Mouse (Mus musculus) CH12.LX (cell line): ENCODE results near the gene Smox. TPM values are rescaled to one million over a fixed set of nuclear protein-coding genes. Genes with fewer than 3 reads are reported as not detected.

ENCODE experiments used
- DNase-seq: peaks from one replicate; pipeline ENCODE4 v3.0.0-alpha.2; 2013; ENCODE audit errors: extremely low read depth
- H3K27ac ChIP-seq: 2 replicates; pipeline ENCODE4 v1.5.1; 2012; ENCODE audit warnings: low read depth, mild to moderate bottlenecking, control low read depth, moderate library complexity; ENCODE audit not compliant: insufficient read depth
- H3K27me3 ChIP-seq: replicated peaks from 2 replicates; pipeline ENCODE3; 2012; ENCODE audit warnings: inconsistent platforms
- H3K36me3 ChIP-seq, 2 experiments: replicated peaks in 1 of 2; 2 replicates each; pipeline versions ENCODE3 to v1.6.1; 2012; ENCODE audit warnings: inconsistent platforms in 1 of 2, low read length in 1 of 2, mild to moderate bottlenecking in 1 of 2, mixed read lengths in 1 of 2, moderate library complexity in 1 of 2; ENCODE audit not compliant: control insufficient read depth in 1 of 2, insufficient read depth in 1 of 2
- H3K4me1 ChIP-seq, 2 experiments: 2 replicates each; pipeline ENCODE4 v1.6.1; 2012; ENCODE audit warnings: inconsistent platforms in 1 of 2, moderate library complexity in 1 of 2; ENCODE audit not compliant: insufficient read depth in 2 of 2, control insufficient read depth in 1 of 2
- H3K4me2 ChIP-seq: 2 replicates; pipeline ENCODE4 v1.6.1; 2012; ENCODE audit warnings: low read depth, mild to moderate bottlenecking, control low read depth; ENCODE audit not compliant: poor library complexity, insufficient read depth, severe bottlenecking
- H3K4me3 ChIP-seq, 3 experiments: fragments of 150-350 bp in 1 of 3; sonication (generic) in 1 of 3; replicated peaks in 1 of 3; 2 replicates each; pipeline versions ENCODE3 to v1.5.1; 2011 to 2012; ENCODE audit warnings: low read depth in 2 of 3, low read length in 2 of 3, mild to moderate bottlenecking in 2 of 3, moderate library complexity in 2 of 3, control low read depth in 1 of 3, improper control_type of control experiment in 1 of 3, inconsistent platforms in 1 of 3, mixed read lengths in 1 of 3; ENCODE audit not compliant: poor library complexity in 1 of 3
- H3K79me2 ChIP-seq: replicated peaks from 2 replicates; pipeline ENCODE4 v1.6.1; 2012; ENCODE audit warnings: mild to moderate bottlenecking, moderate library complexity; ENCODE audit not compliant: control insufficient read depth, poor library complexity, insufficient read depth, severe bottlenecking; ENCODE audit errors: extremely low read depth
- H3K9ac ChIP-seq: 2 replicates; pipeline ENCODE4 v1.6.1; 2012; ENCODE audit warnings: low read depth, mild to moderate bottlenecking, control low read depth, moderate library complexity; ENCODE audit not compliant: insufficient read depth
- H3K9me3 ChIP-seq: replicated peaks from 2 replicates; pipeline ENCODE3; 2012; ENCODE audit warnings: low read length, inconsistent platforms, mixed read lengths
- BHLHE40 ChIP-seq: IDR thresholded peaks from 2 replicates; pipeline ENCODE4 v1.6.1; 2011; ENCODE audit warnings: mild to moderate bottlenecking, low read depth, low read length, improper control_type of control experiment
- E2F4 ChIP-seq: IDR thresholded peaks from 2 replicates; pipeline ENCODE4 v1.6.1; 2011; ENCODE audit warnings: low read depth, low read length, improper control_type of control experiment; ENCODE audit not compliant: insufficient replicate concordance
- ELF1 ChIP-seq: IDR thresholded peaks from 2 replicates; pipeline ENCODE4 v1.6.1; 2014; ENCODE audit warnings: low read depth, mild to moderate bottlenecking, inconsistent platforms, low read length, improper control_type of control experiment
- ETS1 ChIP-seq: conservative IDR thresholded peaks from 2 replicates; pipeline ENCODE4 v1.6.1; 2012; ENCODE audit warnings: low read depth, mild to moderate bottlenecking, inconsistent platforms, low read length, improper control_type of control experiment, moderate library complexity
- HCFC1 ChIP-seq: IDR thresholded peaks from 2 replicates; pipeline ENCODE4 v1.6.1; 2012; ENCODE audit warnings: low read depth, mild to moderate bottlenecking, inconsistent platforms, low read length, improper control_type of control experiment
- KAT2A ChIP-seq: IDR thresholded peaks from 2 replicates; pipeline ENCODE4 v1.6.1; 2012; ENCODE audit warnings: low read length, improper control_type of control experiment, inconsistent platforms; ENCODE audit not compliant: insufficient replicate concordance
- MAFK ChIP-seq: IDR thresholded peaks from 2 replicates; pipeline ENCODE4 v1.6.1; 2011; ENCODE audit warnings: low read length, improper control_type of control experiment; ENCODE audit not compliant: insufficient replicate concordance
- MEF2A ChIP-seq: IDR thresholded peaks from 2 replicates; pipeline ENCODE4 v1.6.1; 2014; ENCODE audit warnings: low read depth, mild to moderate bottlenecking, inconsistent platforms, low read length, improper control_type of control experiment, borderline replicate concordance
- MXI1 ChIP-seq: IDR thresholded peaks from 2 replicates; pipeline ENCODE4 v1.6.1; 2011; ENCODE audit warnings: mild to moderate bottlenecking, low read depth, low read length, improper control_type of control experiment
- NELFE ChIP-seq: IDR thresholded peaks from 2 replicates; pipeline ENCODE4 v1.6.1; 2011; ENCODE audit warnings: low read depth, low read length, improper control_type of control experiment
- NRF1 ChIP-seq: IDR thresholded peaks from 2 replicates; pipeline ENCODE4 v1.6.1; 2014; ENCODE audit warnings: low read depth, mild to moderate bottlenecking, inconsistent platforms, low read length, improper control_type of control experiment, moderate library complexity
- PAX5 ChIP-seq: IDR thresholded peaks from 2 replicates; pipeline ENCODE4 v1.6.1; 2012; ENCODE audit warnings: low read length, inconsistent platforms, mixed read lengths
- SIN3A ChIP-seq: IDR thresholded peaks from 2 replicates; pipeline ENCODE4 v1.6.1; 2012; ENCODE audit warnings: low read length, improper control_type of control experiment, inconsistent platforms
- TBP ChIP-seq: conservative IDR thresholded peaks from 2 replicates; pipeline ENCODE4 v1.6.1; 2011; ENCODE audit warnings: low read depth, low read length, improper control_type of control experiment
- TCF12 ChIP-seq: IDR thresholded peaks from 2 replicates; pipeline ENCODE4 v1.6.1; 2014; ENCODE audit warnings: low read depth, mild to moderate bottlenecking, inconsistent platforms, low read length, improper control_type of control experiment
- UBTF ChIP-seq: IDR thresholded peaks from 2 replicates; pipeline ENCODE4 v1.6.1; 2012; ENCODE audit warnings: low read depth, mild to moderate bottlenecking, inconsistent platforms, low read length, improper control_type of control experiment, moderate library complexity
- USF2 ChIP-seq: conservative IDR thresholded peaks from 2 replicates; pipeline ENCODE4 v1.6.1; 2011; ENCODE audit warnings: low read depth, low read length, improper control_type of control experiment
- ZC3H11A ChIP-seq: IDR thresholded peaks from 2 replicates; pipeline ENCODE4 v1.6.1; 2012; ENCODE audit warnings: low read depth, mild to moderate bottlenecking, inconsistent platforms, low read length, improper control_type of control experiment
- ZKSCAN1 ChIP-seq: IDR thresholded peaks from 2 replicates; pipeline ENCODE4 v1.6.1; 2012; ENCODE audit warnings: low read depth, inconsistent platforms, low read length, improper control_type of control experiment, borderline replicate concordance
- ZMIZ1 ChIP-seq: IDR thresholded peaks from 2 replicates; pipeline ENCODE4 v1.6.1; 2012; ENCODE audit warnings: low read depth, mild to moderate bottlenecking, inconsistent platforms, low read length, improper control_type of control experiment
- ZNF384 ChIP-seq: IDR thresholded peaks from 2 replicates; pipeline ENCODE4 v1.6.1; 2012; ENCODE audit warnings: low read depth, low read length, improper control_type of control experiment, inconsistent platforms
- dilution Hi-C: fragments of 300-500 bp; cut with MboI; formaldehyde crosslinking; loops from 2 replicates; pipeline ENCODE4 v1.14.3; 2020; ENCODE audit warnings: low sequenced_read_pairs; ENCODE audit not compliant: extremely low pct_unique_long_range_greater_than_20kb, extremely low pct_ligation_motif_present
- in situ Hi-C: fragments of 300-500 bp; cut with MboI; formaldehyde crosslinking; loops from 3 replicates; pipeline ENCODE4 v1.14.3; 2019; ENCODE audit warnings: low sequenced_read_pairs, low pct_ligation_motif_present, low pct_unique_long_range_greater_than_20kb, mixed read lengths
- polyA plus RNA-seq: library from polyadenylated mRNA; unstranded; fragments of >175 nt; gene quantifications from 2 replicates; pipeline ENCODE4 v1.2.1, GENCODE M21; 2012; ENCODE audit warnings: low read depth; ENCODE audit not compliant: insufficient read length
- total RNA-seq, 2 experiments: library from RNA; depleted of rRNA; stranded (reverse); fragments of 300-350 nt in 1 of 2; fragments of >200 nt in 1 of 2; gene quantifications; 2 replicates each; pipeline ENCODE4 v1.2.3; 2012 to 2014

Smox gene
- total and polyA plus RNA-seq, 3 experiments: 3.3 to 7.6 (median 4.4) TPM

DNA sequence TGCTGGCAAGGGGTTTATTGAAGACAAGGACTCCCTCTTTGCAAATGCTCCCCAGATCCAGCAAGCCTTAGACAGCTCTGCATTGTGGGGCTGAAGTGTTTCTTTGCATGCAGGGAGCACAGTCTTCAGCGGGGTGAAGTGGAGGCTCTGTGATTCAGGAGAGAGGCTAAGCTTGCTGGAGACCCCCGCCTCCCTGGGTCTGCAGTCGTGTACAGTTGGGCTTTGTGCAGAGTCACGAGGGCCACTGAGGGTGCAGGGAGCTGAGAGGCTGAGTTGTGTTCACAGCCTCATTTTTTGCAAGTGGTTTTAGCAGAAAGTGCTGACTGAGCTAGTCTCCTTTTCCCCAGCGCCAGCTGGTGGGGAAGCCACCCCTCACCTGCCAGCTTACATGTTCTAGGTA, 10.6 kb downstream of the Smox start:
- no peaks in the 10 kb centered on the region for H3K79me2 ChIP-seq
- TF ChIP-seq KAT2A: no peak
- no peak for TF ChIP-seq PAX5
- no peak for TF ChIP-seq MXI1
- TF ChIP-seq HCFC1: no peak
- TF ChIP-seq ZKSCAN1: no peak
- no peak for TF ChIP-seq E2F4
- no peak for TF ChIP-seq ZNF384
- TF ChIP-seq TCF12: no peak
- TF ChIP-seq SIN3A: no peak
- no peak for TF ChIP-seq USF2
- no peak for TF ChIP-seq MEF2A
- no peak overlapping the region for H3K27ac ChIP-seq
- dilution Hi-C loops: no loop called here
- H3K27me3 ChIP-seq: no peaks in the 10 kb centered on the region
- H3K9ac ChIP-seq: no peak overlapping the region
- no peaks in the 10 kb centered on the region for H3K36me3 ChIP-seq
- no peaks in the 10 kb centered on the region for H3K9me3 ChIP-seq
- in situ Hi-C loops: loop anchor here (10.0 to 25.0 kb wide), 3 partner anchors 87 to 415 kb away; partner anchors contain the start of genes Pank2 and Siglec1
- no peak for DNase-seq
- no peak overlapping the region for H3K4me2 ChIP-seq
- H3K4me3 ChIP-seq: no peak overlapping the region
- peaks cover 3 to 4% of the 10 kb centered on the region in 2 experiments; a peak in 1 of 4 replicates for H3K4me1 ChIP-seq

DNA sequence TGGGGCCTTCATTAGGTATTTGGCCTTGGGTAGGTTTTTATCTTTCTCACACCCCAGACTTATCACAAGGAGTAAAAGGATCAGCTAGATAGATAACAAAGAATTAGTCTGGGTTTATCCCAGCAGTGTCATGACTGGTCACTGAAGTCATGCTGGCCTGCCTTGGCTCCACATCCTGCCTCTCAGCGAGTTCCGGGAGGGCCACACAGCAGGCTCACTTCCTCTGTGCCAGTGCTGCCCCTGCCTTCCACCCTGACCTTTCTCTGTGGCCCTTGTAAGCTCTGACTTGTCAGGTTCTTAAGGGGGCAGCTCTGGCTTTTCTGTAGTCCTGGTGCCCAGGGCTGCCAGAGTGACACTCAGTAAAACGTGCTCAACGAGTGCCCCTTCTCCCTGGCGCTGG, 11.3 kb downstream of the Smox start:
- Histone ChIP-seq H3K27ac (no peak overlapping the region), H3K79me2 (no peaks in the 10 kb centered on the region), H3K27me3 (no peaks in the 10 kb centered on the region), H3K36me3 (no peaks in the 10 kb centered on the region), H3K4me1 (peaks cover 3 to 4% of the 10 kb centered on the region in 2 experiments; a peak in 1 of 4 replicates), H3K4me2 (no peak overlapping the region), H3K9ac (no peak overlapping the region), H3K4me3 (no peak overlapping the region), H3K9me3 (no peaks in the 10 kb centered on the region)
- dilution Hi-C loops: no loop called here
- in situ Hi-C loops: loop anchor here (10.0 to 25.0 kb wide), 3 partner anchors 88 to 415 kb away; partner anchors contain the start of genes Pank2 and Siglec1
- no peak for TF ChIP-seq HCFC1
- no peak for TF ChIP-seq TBP
- no peak for TF ChIP-seq TCF12
- TF ChIP-seq ZMIZ1: no peak
- no peak for TF ChIP-seq NRF1
- no peak for TF ChIP-seq NELFE
- no peak for TF ChIP-seq USF2
- TF ChIP-seq UBTF: no peak
- no peak for TF ChIP-seq ZKSCAN1
- no peak for TF ChIP-seq MAFK
- TF ChIP-seq ETS1: no peak
- no peak for TF ChIP-seq ELF1
- no peak for TF ChIP-seq ZC3H11A
- TF ChIP-seq BHLHE40: no peak
- DNase-seq: no peak
